Mouse (Mus musculus) ovary, postnatal 10 days (tissue): ENCODE data around the gene Slc45a1.
"Not testable (repeated sequence)": the region's sequence is repeated elsewhere in the genome, so short reads cannot be mapped to it uniquely, and the experiment has no call there.

Experiments used
- DNase-seq: peaks from one replicate; pipeline ENCODE4 v3.0.0; 2022; ENCODE audit warnings: low spot score

Slc45a1 gene

GRCm38 (mm10) chr4:150605804-150606203 lies 46.2 kb downstream of the Slc45a1 start:
- DNase-seq, result no peak

GRCm38 (mm10) chr4:150603366-150604061 lies 48.5 kb downstream of the Slc45a1 start:
- no peak for DNase-seq

GRCm38 (mm10) chr4:150601489-150601888 lies 50.5 kb downstream of the Slc45a1 start:
- no peak for DNase-seq

- DNase-seq, result not testable (repeated sequence)
These were observed 51.5 kb downstream of the Slc45a1 start for GRCm38 (mm10) chr4:150600503-150600902.

- no peak for DNase-seq
These were observed 52.6 kb downstream of the Slc45a1 start for GRCm38 (mm10) chr4:150599119-150599992.

- DNase-seq, result no peak
These were observed 53.3 kb downstream of the Slc45a1 start for GRCm38 (mm10) chr4:150598686-150599085.

GRCm38 (mm10) chr4:150595991-150596390 lies 56.0 kb downstream of the Slc45a1 start:
- no peak for DNase-seq

- DNase-seq, result no peak
These were observed 56.9 kb downstream of the Slc45a1 start for GRCm38 (mm10) chr4:150595071-150595470.

GRCm38 (mm10) chr4:150594298-150594829 lies 57.6 kb downstream of the Slc45a1 start:
- no peak for DNase-seq

- DNase-seq, result no peak
These were observed 58.3 kb downstream of the Slc45a1 start for GRCm38 (mm10) chr4:150593473-150594217.

- DNase-seq, result no peak
These were observed 59.9 kb downstream of the Slc45a1 start for GRCm38 (mm10) chr4:150592087-150592486.

GRCm38 (mm10) chr4:150591602-150592001 lies 60.4 kb downstream of the Slc45a1 start:
- DNase-seq, result no peak

GRCm38 (mm10) chr4:150590621-150591282 lies 61.2 kb downstream of the Slc45a1 start:
- DNase-seq, result no peak

GRCm38 (mm10) chr4:150588300-150588621 lies 63.7 kb downstream of the Slc45a1 start:
- no peak for DNase-seq

GRCm38 (mm10) chr4:150587597-150588299 lies 64.2 kb downstream of the Slc45a1 start:
- no peak for DNase-seq

GRCm38 (mm10) chr4:150586275-150586674 lies 65.7 kb downstream of the Slc45a1 start:
- no peak for DNase-seq

GRCm38 (mm10) chr4:150585800-150586199 lies 66.2 kb downstream of the Slc45a1 start:
- no peak for DNase-seq

GRCm38 (mm10) chr4:150583777-150584135 lies 68.2 kb downstream of the Slc45a1 start:
- DNase-seq, result no peak

- DNase-seq, result no peak
These were observed 68.8 kb downstream of the Slc45a1 start for GRCm38 (mm10) chr4:150582966-150583776.
